Mouse (Mus musculus): ENCODE results near the gene Spaca4.

- no peak for TF ChIP-seq CTCF (IDR thresholded peaks at IDR 0.05; ENCODE audit: low read depth)
- no peak for TF ChIP-seq EP300 (IDR thresholded peaks at IDR 0.05; ENCODE audit: low read depth)
Measured at GRCm38 (mm10) chr7:45685811-45686210, 39.8 kb downstream of the Spaca4 start.
